Mouse (Mus musculus) layer of hippocampus, postnatal 25 days (tissue): Measurements from ENCODE around the gene Saxo1. TPM values are rescaled to one million over a fixed set of nuclear protein-coding genes. Genes with fewer than 3 reads are reported as not detected.

Experiments
- DNase-seq, 2 experiments: peaks; one replicate each; pipeline ENCODE4 v3.0.0; 2022; ENCODE audit warnings: mixed read lengths in 2 of 2, low spot score in 1 of 2; ENCODE audit errors: extremely low spot score in 1 of 2
- total RNA-seq, 2 experiments: library from RNA; stranded (reverse); gene quantifications; 2 replicates each; pipeline ENCODE4 v1.2.3; 2021

Saxo1 gene
- total RNA-seq, 2 experiments from 2014 or later: not detected

- DNase-seq: no peak
Observed at GRCm38 (mm10) chr4:86529161-86529560, 29.0 kb downstream of the Saxo1 start.

- no peak for DNase-seq
Observed at GRCm38 (mm10) chr4:86527162-86528136, 30.7 kb downstream of the Saxo1 start.

GRCm38 (mm10) chr4:86524483-86524882, 33.6 kb downstream of the Saxo1 start:
- no peak for DNase-seq

- no peak for DNase-seq
Observed at GRCm38 (mm10) chr4:86523771-86524170, 34.4 kb downstream of the Saxo1 start.

GRCm38 (mm10) chr4:86520695-86521094, 37.4 kb downstream of the Saxo1 start:
- DNase-seq: no peak

- no peak for DNase-seq
Observed at GRCm38 (mm10) chr4:86519953-86520352, 38.2 kb downstream of the Saxo1 start.

GRCm38 (mm10) chr4:86504656-86505055, 53.5 kb downstream of the Saxo1 start:
- no peak for DNase-seq

GRCm38 (mm10) chr4:86499561-86499960, 58.6 kb downstream of the Saxo1 start:
- DNase-seq: no peak

- no peak for DNase-seq
Observed at GRCm38 (mm10) chr4:86498754-86499153, 59.4 kb downstream of the Saxo1 start.

GRCm38 (mm10) chr4:86489128-86489527, 69.0 kb downstream of the Saxo1 start:
- DNase-seq: no peak

- no peak for DNase-seq
Observed at GRCm38 (mm10) chr4:86486901-86487300, 71.2 kb downstream of the Saxo1 start.

GRCm38 (mm10) chr4:86486491-86486890, 71.6 kb downstream of the Saxo1 start:
- DNase-seq: no peak

- no peak for DNase-seq
Observed at GRCm38 (mm10) chr4:86485052-86485451, 73.1 kb downstream of the Saxo1 start.

- DNase-seq: no peak
Observed at GRCm38 (mm10) chr4:86483686-86484085, 74.4 kb downstream of the Saxo1 start.

GRCm38 (mm10) chr4:86483013-86483615, 75.0 kb downstream of the Saxo1 start:
- no peak for DNase-seq

- DNase-seq: no peak
Observed at GRCm38 (mm10) chr4:86480891-86481290, 77.2 kb downstream of the Saxo1 start.

GRCm38 (mm10) chr4:86464808-86465207, 93.3 kb downstream of the Saxo1 start:
- no peak for DNase-seq

- no peak for DNase-seq
Observed at GRCm38 (mm10) chr4:86450468-86450867, 107.7 kb downstream of the Saxo1 start.

- no peak for DNase-seq
Observed at GRCm38 (mm10) chr4:86436336-86436735, 121.8 kb downstream of the Saxo1 start.

GRCm38 (mm10) chr4:86435631-86436030, 122.5 kb downstream of the Saxo1 start:
- no peak for DNase-seq

- DNase-seq: no peak
Observed at GRCm38 (mm10) chr4:86428091-86428745, 129.9 kb downstream of the Saxo1 start.
